Mouse (Mus musculus) testis, adult 2 months (tissue): ENCODE data around the gene Serpinf1.

Experiments used
- CTCF ChIP-seq: fragments of 200-500 bp; IDR thresholded peaks from 2 replicates; pipeline ENCODE4 v1.5.1; 2012; ENCODE audit warnings: low read depth, mild to moderate bottlenecking, inconsistent platforms, low read length, moderate library complexity; ENCODE audit not compliant: control insufficient read depth, insufficient read depth, insufficient replicate concordance
- POLR2A ChIP-seq: fragments of 200-500 bp; IDR thresholded peaks from 2 replicates; pipeline ENCODE4 v1.6.1; 2012; ENCODE audit warnings: low read depth, mild to moderate bottlenecking, inconsistent platforms, low read length, moderate library complexity; ENCODE audit not compliant: control insufficient read depth

DNA sequence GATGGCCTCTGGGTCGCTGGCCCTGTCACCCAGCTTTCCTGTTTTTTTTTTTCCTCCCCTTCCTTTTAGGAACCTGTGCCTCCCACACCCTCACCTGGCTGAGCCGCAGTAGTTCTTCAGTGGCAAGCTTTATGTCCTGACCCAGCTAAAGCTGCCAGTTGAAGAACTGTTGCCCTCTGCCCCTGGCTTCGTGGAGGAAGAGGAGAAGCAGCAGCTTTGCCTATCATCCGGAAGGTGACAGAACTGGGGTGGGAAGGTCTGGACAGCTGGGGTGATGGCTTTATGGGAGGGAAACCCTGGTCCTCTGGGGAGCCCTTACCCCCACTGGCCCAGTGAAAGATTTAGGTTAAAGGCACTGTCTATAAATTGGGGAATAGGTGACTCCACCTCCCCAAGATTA is 41.1 kb upstream of the Serpinf1 start:
- TF ChIP-seq CTCF = no peak
- no peak for TF ChIP-seq POLR2A
